Mouse (Mus musculus) neural tube, embryonic 14.5 days (tissue): ENCODE measurements around the gene Atf2. TPM values are rescaled to one million over a fixed set of nuclear protein-coding genes. Genes with fewer than 3 reads are reported as not detected.
A peak's percentile ranks its signal among the peaks of the same experiment; 100 is the strongest.

Source experiments
- ATAC-seq: fragments of 200-750 bp; cut with Nextera tagmentation; 2 replicates; pipeline ENCODE4 v1.8.0; 2017; ENCODE audit warnings: low read depth, mild to moderate bottlenecking, moderate TSS enrichment, moderate library complexity
- H3K27ac ChIP-seq: fragments of 300-500 bp; sonication (generic); 2 replicates; pipeline ENCODE4 v1.5.1; 2014; ENCODE audit warnings: low read depth, mild to moderate bottlenecking, control low read depth, low read length, moderate library complexity, mixed read lengths
- H3K27me3 ChIP-seq: fragments of 300-500 bp; sonication (generic); 2 replicates; pipeline ENCODE4 v1.6.1; 2014; ENCODE audit warnings: low read length; ENCODE audit not compliant: control insufficient read depth, insufficient read depth
- H3K36me3 ChIP-seq: fragments of 300-500 bp; sonication (generic); 2 replicates; pipeline ENCODE4 v1.6.1; 2014; ENCODE audit warnings: low read length, mixed read lengths; ENCODE audit not compliant: control insufficient read depth, insufficient read depth
- H3K4me1 ChIP-seq: fragments of 300-500 bp; sonication (generic); 2 replicates; pipeline ENCODE4 v1.6.1; 2014; ENCODE audit warnings: low read length; ENCODE audit not compliant: control insufficient read depth, insufficient read depth
- H3K4me2 ChIP-seq: fragments of 300-500 bp; sonication (generic); 2 replicates; pipeline ENCODE4 v1.6.1; 2014; ENCODE audit warnings: mild to moderate bottlenecking, low read depth, low read length, control low read depth
- H3K4me3 ChIP-seq: fragments of 300-500 bp; sonication (generic); 2 replicates; pipeline ENCODE4 v1.5.1; 2014; ENCODE audit warnings: low read depth, low read length, control low read depth, mixed read lengths
- H3K9ac ChIP-seq: fragments of 300-500 bp; sonication (generic); replicated peaks from 2 replicates; pipeline ENCODE4 v1.6.1; 2014; ENCODE audit warnings: low read depth, mild to moderate bottlenecking, control low read depth, low read length, mixed read lengths
- H3K9me3 ChIP-seq: fragments of 300-500 bp; sonication (generic); 2 replicates; pipeline ENCODE4 v1.6.1; 2016; ENCODE audit warnings: low read length; ENCODE audit not compliant: control insufficient read depth
- WGBS: fragments of 180-500 bp; shearing (Covaris S2); extraction: QIAGEN DNeasy Blood & Tissue Kit; methylation state at CpG from one replicate; pipeline ENCODE4 v1.1.7; 2014; 5-methylcytosine and 5-hydroxymethylcytosine counted together
- polyA plus RNA-seq: library from polyadenylated mRNA; unstranded; fragments of >200 nt; fragmentation: Nextera tagmentation; extraction: Ambion mirVana; gene quantifications from 2 replicates; pipeline ENCODE4 v1.2.1, GENCODE M21; 2014

Atf2 gene
- polyA plus RNA-seq: 117 and 130 TPM in 2 replicates

DNA sequence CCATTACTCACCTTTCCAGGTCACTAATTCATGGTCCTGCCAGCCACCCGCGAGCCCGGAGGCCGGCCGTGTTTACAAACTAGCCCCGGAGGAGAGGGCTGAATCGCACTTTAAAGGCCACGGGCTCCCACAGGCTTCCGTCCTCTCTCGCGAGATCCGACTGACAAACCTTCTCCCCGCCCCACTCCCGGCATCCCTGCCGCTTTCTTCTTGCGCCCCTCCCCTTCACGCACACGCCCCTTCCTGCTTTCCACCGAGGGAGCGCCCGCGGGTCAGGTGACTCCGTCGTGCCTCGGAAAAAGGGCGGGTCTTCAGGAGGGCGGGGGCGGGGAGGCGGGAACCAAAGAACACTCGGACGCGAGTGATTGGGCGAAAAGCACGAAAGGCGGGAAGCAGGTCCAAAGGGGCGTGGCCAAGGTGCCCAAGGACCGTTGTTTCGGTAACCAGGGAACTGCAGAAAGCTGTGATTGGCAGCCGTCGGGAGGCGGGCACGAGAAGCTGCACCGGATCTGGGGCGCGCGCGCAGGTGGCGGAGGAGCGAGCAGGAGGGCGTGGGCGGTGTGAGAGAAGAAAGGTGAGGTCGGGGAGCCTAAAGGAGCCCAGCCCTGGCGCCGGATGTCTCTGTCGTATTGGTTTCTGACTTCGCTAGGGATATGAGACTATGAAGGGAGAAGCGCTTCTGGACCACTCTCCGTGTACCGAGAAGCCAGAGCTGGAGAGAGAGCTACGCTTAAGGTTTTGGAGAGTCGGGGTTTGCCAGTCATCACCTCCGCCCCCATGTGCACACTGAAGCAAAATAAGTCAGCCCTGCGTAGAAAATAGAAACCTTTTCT, at the start of gene Atf2:
Gene Atf2 (minus strand): TSS at position 176 of the 833 bp plus-strand sequence.
- Histone ChIP-seq H3K4me1 (no peaks in the 10 kb centered on the region), H3K4me2 (peak within 1 kb of the TSS; percentile 80), H3K9ac (peak within 1 kb of the TSS; percentile 98), H3K27me3 (peaks cover 6% of the 10 kb centered on the region; the same call in 1 of the 2 replicates), H3K9me3 (no peaks in the 10 kb centered on the region), H3K27ac (peak within 1 kb of the TSS; percentile 91), H3K36me3 (no peaks in the 10 kb centered on the region), H3K4me3 (peak within 1 kb of the TSS; percentile 92)
- ATAC-seq: peak; percentile 96
- WGBS: under 1% methylated on average over 63 of the region's 63 CpGs

DNA sequence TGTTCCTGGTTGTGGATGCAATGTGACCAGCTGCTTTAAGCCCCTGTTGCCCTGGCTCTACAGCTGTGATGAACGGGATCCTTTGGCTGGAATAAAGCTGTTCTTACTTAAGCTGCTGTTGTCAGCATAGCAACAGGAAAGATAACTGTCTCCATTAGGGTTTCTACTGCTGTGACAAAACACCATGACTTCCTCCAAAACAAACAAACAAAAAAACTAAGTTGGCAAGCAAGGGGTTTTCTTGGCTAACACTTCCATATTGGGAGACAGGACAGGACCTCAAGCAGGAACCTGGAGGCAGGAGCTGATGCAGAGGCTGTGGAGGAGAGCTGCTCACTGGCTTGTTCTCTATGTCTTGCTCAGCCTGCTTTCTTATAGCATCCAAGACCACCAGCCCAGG, 48.8 kb upstream of the Atf2 start:
- no peaks in the 10 kb centered on the region for H3K9me3 ChIP-seq
- H3K36me3 ChIP-seq: no peaks in the 10 kb centered on the region
- 58% methylated on average over 1 of the region's 1 CpGs for WGBS
- no peak overlapping the region for H3K9ac ChIP-seq
- no peak overlapping the region for H3K4me2 ChIP-seq
- no peak for ATAC-seq
- no peak overlapping the region for H3K4me3 ChIP-seq
- no peaks in the 10 kb centered on the region for H3K4me1 ChIP-seq
- no peak overlapping the region for H3K27ac ChIP-seq
- no peaks in the 10 kb centered on the region for H3K27me3 ChIP-seq

DNA sequence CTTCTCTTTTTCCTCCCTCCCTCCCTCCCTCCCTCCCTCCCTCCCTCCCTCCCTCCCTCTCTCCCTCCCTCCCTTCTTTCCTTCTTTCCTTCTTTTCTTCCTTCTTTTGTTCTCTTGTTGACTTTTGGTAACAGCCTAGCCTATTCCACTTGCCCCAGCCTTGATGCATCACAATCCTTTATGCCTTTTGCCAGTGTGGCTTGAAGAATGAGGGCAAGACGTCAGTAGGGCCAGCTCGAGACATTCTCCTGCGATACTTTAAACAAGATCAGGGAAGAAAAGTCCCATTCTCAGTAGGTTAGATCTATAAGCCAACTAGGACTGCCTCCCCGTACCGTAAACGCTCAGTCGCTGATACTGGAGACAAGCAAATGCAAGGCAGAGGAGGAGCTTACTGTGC, 48.0 kb upstream of the Atf2 start:
- Histone ChIP-seq H3K4me1 (no peaks in the 10 kb centered on the region), H3K9ac (no peak overlapping the region), H3K27me3 (no peaks in the 10 kb centered on the region), H3K9me3 (no peaks in the 10 kb centered on the region), H3K4me2 (no peak overlapping the region), H3K4me3 (no peak overlapping the region), H3K36me3 (no peaks in the 10 kb centered on the region), H3K27ac (no peak overlapping the region)
- WGBS: 82% methylated on average over 7 of the region's 7 CpGs
- ATAC-seq: no peak

DNA sequence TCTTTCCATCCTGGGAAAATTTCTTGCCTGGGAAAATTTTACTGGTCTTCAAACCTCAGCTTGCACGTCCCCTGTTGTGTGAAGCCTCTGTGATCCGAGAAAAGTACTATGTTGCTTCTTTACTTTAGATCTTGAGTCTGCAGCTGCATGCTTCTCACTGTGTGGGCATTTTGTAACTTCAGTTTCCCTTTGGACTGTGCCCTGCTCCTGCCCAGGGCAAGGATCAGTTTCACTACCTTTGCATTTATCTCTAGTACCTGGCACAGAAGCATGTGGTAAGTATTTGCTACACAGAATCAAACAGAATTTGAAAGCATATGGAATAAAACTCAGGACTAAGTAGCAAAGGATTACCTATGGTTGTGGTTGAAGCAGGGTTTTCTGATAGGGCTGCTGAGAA, 46.5 kb upstream of the Atf2 start:
- WGBS: 83% methylated on average over 2 of the region's 2 CpGs
- ATAC-seq: no peak
- no peak overlapping the region for H3K27ac ChIP-seq
- H3K4me1 ChIP-seq: no peaks in the 10 kb centered on the region
- no peak overlapping the region for H3K4me3 ChIP-seq
- H3K27me3 ChIP-seq: no peaks in the 10 kb centered on the region
- no peaks in the 10 kb centered on the region for H3K36me3 ChIP-seq
- H3K9ac ChIP-seq: no peak overlapping the region
- no peaks in the 10 kb centered on the region for H3K9me3 ChIP-seq
- no peak overlapping the region for H3K4me2 ChIP-seq

DNA sequence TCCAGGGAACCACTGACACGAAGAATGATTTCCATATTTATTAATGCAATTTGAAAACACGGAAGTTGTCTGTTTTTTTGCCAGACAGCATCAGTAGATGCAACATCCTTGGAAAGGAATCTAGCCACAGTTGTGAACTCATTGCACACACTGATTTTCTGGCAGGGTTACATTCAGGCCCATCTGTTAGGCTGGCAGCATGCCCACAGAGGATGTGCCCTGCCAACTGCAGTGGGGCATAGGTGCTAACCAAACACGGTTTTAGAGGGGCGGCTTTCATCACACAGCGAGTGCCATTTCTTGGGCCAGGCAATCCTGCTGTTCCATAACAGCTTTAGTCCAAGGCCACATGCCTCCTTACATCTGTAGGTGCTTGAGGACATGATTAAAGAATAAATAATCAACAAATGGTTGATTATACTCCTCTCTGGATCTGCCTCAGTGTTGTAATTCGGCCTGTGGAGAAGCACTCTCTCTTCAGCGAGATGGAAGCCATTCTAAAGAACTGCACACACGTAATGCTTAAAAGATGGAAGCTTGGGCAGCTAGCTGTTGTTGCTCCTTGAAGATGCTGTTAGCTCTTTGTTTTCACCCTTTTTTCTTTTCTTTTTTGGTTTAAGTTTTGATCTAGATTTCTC, 40.4 kb upstream of the Atf2 start:
- H3K4me1 ChIP-seq: no peaks in the 10 kb centered on the region
- no peaks in the 10 kb centered on the region for H3K27me3 ChIP-seq
- ATAC-seq: peak; percentile 82; the same call in 1 of the 2 replicates
- no peak overlapping the region for H3K27ac ChIP-seq
- no peaks in the 10 kb centered on the region for H3K9me3 ChIP-seq
- H3K9ac ChIP-seq: no peak overlapping the region
- WGBS: 57% methylated on average over 8 of the region's 8 CpGs
- H3K36me3 ChIP-seq: no peaks in the 10 kb centered on the region
- H3K4me3 ChIP-seq: no peak overlapping the region
- no peak overlapping the region for H3K4me2 ChIP-seq

DNA sequence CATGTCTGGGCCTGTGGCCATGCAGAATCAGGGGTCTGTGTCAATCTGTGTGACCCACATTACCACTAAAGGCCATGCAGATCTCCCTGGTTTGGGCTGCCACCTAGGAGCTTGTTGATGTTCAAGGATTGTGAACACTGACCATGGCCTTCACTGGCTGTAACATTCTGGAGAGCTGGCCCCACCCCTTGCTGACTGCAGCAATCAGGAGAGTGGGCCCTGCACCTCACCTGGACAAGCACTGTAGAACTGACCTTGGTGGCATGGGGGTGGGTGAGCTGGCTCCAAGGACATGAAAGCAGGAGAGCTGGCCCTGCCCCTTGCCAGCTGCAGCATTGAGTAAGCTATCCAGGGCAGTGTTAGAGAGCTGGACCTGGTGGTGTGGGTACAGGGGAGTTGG, 35.3 kb upstream of the Atf2 start:
- Histone ChIP-seq H3K9ac (no peak overlapping the region), H3K4me2 (no peak overlapping the region), H3K36me3 (no peaks in the 10 kb centered on the region), H3K9me3 (no peaks in the 10 kb centered on the region), H3K4me1 (no peaks in the 10 kb centered on the region), H3K27me3 (no peaks in the 10 kb centered on the region), H3K4me3 (no peak overlapping the region), H3K27ac (no peak overlapping the region)
- no peak for ATAC-seq

DNA sequence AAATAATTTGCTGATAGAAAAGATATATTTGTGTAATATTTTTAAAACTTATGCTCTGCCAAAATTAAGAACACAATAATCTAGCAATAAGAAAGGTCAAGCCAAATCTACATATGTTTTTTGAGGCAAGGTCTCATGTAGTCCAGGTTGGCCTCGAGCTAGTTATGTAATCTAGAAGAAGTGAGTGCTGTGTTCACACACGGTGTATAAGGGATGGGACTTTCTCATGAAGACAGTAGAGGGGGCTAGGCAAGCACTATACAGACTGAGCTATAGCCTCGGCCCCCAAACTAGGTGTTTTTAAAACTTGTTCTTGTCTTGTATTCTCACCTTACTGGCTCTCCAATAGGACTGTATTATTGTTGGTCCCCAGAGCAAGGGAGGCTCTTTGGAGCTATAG, 33.1 kb upstream of the Atf2 start:
- Histone ChIP-seq H3K9me3 (no peaks in the 10 kb centered on the region), H3K4me1 (no peaks in the 10 kb centered on the region), H3K9ac (no peak overlapping the region), H3K27me3 (no peaks in the 10 kb centered on the region), H3K36me3 (no peaks in the 10 kb centered on the region), H3K4me2 (no peak overlapping the region), H3K27ac (no peak overlapping the region), H3K4me3 (no peak overlapping the region)
- 76% methylated on average over 3 of the region's 3 CpGs for WGBS
- peak; percentile 49; the same call in 1 of the 2 replicates for ATAC-seq

DNA sequence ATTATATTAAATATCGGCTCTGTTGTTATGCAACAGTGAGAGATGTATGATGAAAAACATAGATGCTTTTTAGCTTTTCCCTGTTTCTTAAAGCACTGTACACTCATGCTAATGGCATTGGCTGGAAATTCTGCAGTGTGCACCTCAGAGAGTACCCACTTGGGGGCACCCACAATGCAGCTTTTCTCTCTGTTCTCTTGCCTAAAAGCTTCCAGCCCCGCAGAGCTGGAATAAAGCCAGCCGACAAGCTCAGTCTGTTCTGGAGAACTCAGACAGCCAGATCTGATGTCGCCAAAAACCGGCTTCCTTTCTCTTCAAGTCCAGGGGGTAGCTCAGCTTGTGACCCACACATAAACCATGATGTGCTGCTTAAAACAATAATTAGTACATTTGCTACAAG, 32.6 kb upstream of the Atf2 start:
- no peaks in the 10 kb centered on the region for H3K4me1 ChIP-seq
- H3K27me3 ChIP-seq: no peaks in the 10 kb centered on the region
- no peak overlapping the region for H3K27ac ChIP-seq
- no peak overlapping the region for H3K4me2 ChIP-seq
- H3K4me3 ChIP-seq: no peak overlapping the region
- no peaks in the 10 kb centered on the region for H3K9me3 ChIP-seq
- ATAC-seq: peak; percentile 88
- H3K36me3 ChIP-seq: no peaks in the 10 kb centered on the region
- no peak overlapping the region for H3K9ac ChIP-seq
- 24% methylated on average over 5 of the region's 5 CpGs for WGBS

DNA sequence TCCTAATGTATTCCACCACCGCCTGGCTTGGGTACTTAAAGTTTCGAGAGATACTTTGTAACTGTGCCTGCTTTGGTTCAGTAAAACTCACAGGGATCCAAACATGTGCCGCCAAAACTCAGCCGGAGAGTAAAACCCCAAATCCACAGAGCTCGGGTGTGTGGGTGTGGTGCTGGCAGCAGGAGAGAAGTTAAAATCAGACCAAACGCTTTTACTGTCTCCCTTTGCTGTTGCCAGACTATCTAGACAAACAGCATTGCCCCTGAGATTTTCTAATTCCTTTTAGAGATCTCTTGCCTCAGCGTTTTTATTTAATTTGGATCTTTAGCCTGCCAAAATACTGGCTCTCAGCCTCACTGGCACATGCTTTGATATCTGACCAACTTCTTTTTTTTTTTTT, 27.2 kb upstream of the Atf2 start:
- ATAC-seq: no peak
- Histone ChIP-seq H3K27ac (no peak overlapping the region), H3K4me3 (no peak overlapping the region), H3K9me3 (no peaks in the 10 kb centered on the region), H3K4me2 (no peak overlapping the region), H3K36me3 (no peaks in the 10 kb centered on the region), H3K27me3 (no peaks in the 10 kb centered on the region), H3K9ac (no peak overlapping the region), H3K4me1 (no peaks in the 10 kb centered on the region)
- WGBS: 72% methylated on average over 7 of the region's 7 CpGs
